Mouse (Mus musculus) fibroblast of lung, adult 2 months (primary cell): ENCODE data around the gene Mug1.
"Not testable (repeated sequence)": the region's sequence is repeated elsewhere in the genome, so short reads cannot be mapped to it uniquely, and the experiment has no call there.

Experiments
- DNase-seq: peaks from one replicate; pipeline ENCODE4 v3.0.0-alpha.2; 2011; ENCODE audit warnings: low read depth

Mug1 gene

DNA sequence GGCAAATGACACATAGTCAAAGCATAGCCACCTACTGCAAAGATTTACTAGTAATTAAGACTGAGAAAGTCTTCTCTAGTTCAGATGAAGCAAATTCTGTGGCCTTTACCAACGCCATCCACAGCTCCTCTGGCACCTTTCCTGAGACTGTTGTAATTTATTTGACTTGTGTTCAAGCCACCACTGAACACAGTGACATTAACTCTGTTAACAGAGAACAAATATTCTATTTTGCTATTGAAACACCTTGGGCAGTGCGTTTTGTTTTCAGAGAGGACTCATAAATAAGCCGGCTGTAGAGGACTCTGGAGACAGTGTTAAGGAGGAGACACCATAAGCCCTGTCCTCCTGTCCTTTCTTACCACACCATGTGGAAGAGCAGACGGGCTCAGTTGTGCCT is at the start of gene Mug1:
TSS of gene Mug1 (plus strand) at position 271 of the 400 bp plus-strand sequence.
- not testable (repeated sequence) for DNase-seq

DNA sequence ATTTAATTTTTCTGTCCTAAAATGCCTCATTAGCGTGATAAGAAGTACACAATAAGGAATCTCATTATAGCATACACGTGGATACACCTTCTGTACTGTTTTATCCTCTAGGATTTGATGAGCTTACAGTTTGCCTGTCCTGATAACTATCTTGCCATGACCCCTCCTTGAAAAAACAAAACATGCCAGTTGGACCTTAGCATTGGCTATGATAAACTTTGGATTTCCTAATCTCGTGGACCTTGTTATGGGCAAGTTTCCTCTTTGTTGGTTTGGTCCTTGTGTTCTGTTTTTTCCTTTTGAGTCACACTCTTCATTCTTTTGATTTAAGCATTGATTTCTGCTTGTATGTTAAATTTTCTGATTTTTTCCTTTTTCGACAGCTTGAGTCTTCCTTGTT is 10.3 kb upstream of the Mug1 start:
- DNase-seq = no peak

DNA sequence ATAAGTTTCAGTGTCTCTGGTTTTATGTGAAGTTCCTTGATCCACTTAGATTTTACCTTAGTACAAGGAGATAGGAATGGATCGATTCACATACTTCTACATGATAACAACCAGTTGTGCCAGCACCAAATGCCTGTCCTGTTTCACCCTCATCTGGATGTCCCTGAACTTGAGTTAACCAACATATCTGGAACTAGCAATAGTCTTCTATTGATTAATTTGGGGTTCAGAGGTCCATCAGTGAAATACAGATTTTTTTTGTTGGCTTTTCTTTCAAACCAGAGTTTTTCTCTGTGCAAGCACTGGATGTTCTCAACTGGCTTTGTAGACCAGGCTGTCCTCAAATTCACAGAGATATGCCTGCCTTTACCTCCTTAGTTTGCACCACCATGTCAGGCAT is 2.0 kb upstream of the Mug1 start:
- no peak for DNase-seq

DNA sequence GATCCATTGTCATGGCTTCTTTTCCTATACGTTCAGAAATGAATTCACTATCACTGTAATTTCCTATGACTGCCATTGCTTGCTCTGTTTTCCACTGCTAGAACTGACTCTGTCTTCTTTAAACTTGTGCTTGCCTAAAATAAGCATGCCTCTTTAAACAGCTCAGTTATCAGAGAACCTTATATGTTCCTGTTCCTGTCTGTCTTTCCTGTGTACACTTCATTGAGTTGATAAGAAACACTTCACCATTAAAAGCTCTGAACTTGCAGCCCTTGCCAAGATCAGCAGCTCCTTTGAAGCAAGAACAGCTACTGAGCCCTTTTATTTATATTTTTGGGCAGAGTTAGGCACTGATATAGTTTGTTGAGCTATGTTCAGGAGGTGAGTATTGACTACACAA is 10.0 kb downstream of the Mug1 start:
- no peak for DNase-seq
